Mouse (Mus musculus): Measurements from ENCODE around the gene Nrd1. TPM values are rescaled to one million over a fixed set of nuclear protein-coding genes. Genes with fewer than 3 reads are reported as not detected.
A peak's percentile ranks its signal among the peaks of the same experiment; 100 is the strongest.

Nrd1 gene
- polyA plus RNA-seq, 1 experiment from 2014 or later = 73.4 TPM

DNA sequence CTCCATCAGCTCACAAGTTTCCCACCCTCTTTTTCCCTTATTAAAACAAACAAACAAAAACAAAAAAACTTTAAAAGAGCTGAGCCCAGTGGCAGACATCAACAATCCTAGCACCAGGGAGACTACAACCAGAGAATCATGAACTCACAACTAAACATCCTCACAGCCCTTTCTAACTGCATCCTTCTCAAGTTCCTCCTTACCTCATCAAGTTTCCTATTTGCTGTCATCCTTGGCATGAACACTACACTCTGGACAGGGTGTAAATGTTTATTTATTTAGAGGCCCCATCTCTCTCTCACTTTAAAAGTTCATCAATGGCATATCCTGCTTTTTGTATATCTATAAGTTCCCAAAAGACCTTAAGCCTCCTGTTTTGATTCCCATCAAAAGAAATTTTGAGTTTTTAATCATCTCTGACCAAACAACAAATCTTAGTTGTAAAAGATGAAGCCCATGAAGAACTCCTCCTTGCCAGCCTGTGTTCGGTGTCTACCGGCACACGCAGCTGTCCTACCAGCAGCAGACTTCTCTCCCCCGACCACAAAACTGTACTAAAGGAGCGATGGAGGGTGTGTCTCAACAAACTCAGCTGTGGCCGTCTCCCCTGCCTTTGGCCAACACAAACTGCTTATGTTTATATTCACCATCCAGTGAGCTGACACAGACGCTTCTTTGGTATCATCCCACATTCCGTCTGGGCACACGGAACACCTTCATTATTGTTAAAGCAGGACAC lies 102.9 kb downstream of the Nrd1 start:
- Histone ChIP-seq H3K9ac (no peak overlapping the region), H3K4me3 (no peak overlapping the region), H3K4me2 (no peak overlapping the region), H3K27ac (no peak overlapping the region), H3K9me3 (no peaks in the 10 kb centered on the region), H3K27me3 (no peaks in the 10 kb centered on the region), H3K4me1 (no peaks in the 10 kb centered on the region), H3K36me3 (peaks cover 11% of the 10 kb centered on the region; the same call in 1 of the 2 replicates)
- no peak for ATAC-seq (ENCODE audit: insufficient number of reproducible peaks, low FRiP score, low TSS enrichment, low read depth)
- WGBS = 71% methylated on average over 9 of the region's 9 CpGs

DNA sequence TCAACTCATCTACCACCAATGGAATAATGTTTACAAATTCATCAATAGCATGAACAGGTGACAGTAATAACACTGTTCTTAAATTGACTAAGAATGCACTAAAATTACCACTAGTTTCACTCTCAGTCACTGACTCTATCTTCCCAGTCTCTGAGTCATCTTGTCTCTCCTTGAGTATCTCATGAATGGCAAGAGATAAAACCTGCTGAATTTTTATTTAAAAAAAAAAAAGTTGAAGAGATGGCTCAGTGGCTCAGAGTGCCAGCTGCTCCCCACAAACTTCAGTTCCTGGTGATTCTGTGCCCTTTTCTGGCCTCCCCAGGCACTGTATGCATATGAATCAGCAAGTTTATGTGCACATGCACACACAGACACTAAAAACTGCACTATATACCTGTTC lies 104.8 kb downstream of the Nrd1 start:
- Histone ChIP-seq H3K4me3 (no peak overlapping the region), H3K9ac (no peak overlapping the region), H3K4me2 (no peak overlapping the region), H3K9me3 (no peaks in the 10 kb centered on the region), H3K27ac (no peak overlapping the region), H3K36me3 (peaks cover 10% of the 10 kb centered on the region; the same call in 1 of the 2 replicates), H3K4me1 (no peaks in the 10 kb centered on the region), H3K27me3 (no peaks in the 10 kb centered on the region)
- no peak for ATAC-seq (ENCODE audit: insufficient number of reproducible peaks, low FRiP score, low TSS enrichment, low read depth)

DNA sequence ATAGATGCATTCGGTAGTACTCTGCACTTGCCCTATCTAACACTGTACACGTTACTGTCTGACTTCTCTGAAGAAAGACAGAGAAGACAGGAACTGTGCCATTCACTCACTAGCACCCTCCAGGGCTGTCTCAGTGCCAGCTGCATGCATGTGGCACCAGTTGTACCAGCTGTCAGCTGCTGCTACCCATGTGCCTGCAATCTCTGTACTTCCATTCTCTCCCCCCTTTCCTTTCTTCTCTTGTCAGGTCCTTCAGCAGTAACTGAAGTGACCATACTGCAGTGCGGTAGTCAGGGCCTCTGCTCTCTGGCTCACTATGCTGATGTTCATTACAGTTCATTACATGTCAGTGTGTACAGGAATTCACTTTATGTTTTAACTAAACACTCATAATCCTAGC lies 105.6 kb downstream of the Nrd1 start:
- no peak for ATAC-seq (ENCODE audit: insufficient number of reproducible peaks, low FRiP score, low TSS enrichment, low read depth)
- 79% methylated on average over 3 of the region's 3 CpGs for WGBS
- Histone ChIP-seq H3K9me3 (no peaks in the 10 kb centered on the region), H3K9ac (no peak overlapping the region), H3K27me3 (no peaks in the 10 kb centered on the region), H3K4me1 (no peaks in the 10 kb centered on the region), H3K27ac (no peak overlapping the region), H3K4me2 (no peak overlapping the region), H3K36me3 (0 out of 2 replicates have a peak, but pooled peaks cover 5% of the 10 kb centered on the region), H3K4me3 (no peak overlapping the region)

DNA sequence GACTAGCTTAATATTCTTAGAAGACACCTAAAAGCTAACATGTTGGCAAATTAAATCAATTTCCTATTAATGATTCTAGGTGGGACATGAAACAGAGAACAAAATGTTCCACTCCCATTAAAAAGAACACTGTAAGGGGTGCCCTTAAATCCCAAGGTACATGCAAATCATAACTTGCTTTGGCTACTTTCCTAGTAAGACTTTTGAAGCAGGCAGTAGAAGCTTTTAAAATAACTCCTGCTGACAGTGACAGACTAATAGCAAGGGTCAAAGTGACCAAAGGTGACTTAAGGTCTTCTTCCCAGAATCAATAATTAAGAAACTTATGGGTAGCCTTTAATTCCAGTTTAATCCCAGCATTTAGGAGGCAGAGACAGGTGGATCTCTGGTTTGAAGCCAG lies 106.1 kb downstream of the Nrd1 start:
- ATAC-seq (ENCODE audit: insufficient number of reproducible peaks, low FRiP score, low TSS enrichment, low read depth) = no peak
- H3K9ac ChIP-seq = no peak overlapping the region
- H3K4me2 ChIP-seq = no peak overlapping the region
- no peaks in the 10 kb centered on the region for H3K4me1 ChIP-seq
- H3K9me3 ChIP-seq = no peaks in the 10 kb centered on the region
- H3K27me3 ChIP-seq = no peaks in the 10 kb centered on the region
- 0 out of 2 replicates have a peak, but pooled peaks cover under 1% of the 10 kb centered on the region for H3K36me3 ChIP-seq
- no peak overlapping the region for H3K27ac ChIP-seq
- H3K4me3 ChIP-seq = no peak overlapping the region

DNA sequence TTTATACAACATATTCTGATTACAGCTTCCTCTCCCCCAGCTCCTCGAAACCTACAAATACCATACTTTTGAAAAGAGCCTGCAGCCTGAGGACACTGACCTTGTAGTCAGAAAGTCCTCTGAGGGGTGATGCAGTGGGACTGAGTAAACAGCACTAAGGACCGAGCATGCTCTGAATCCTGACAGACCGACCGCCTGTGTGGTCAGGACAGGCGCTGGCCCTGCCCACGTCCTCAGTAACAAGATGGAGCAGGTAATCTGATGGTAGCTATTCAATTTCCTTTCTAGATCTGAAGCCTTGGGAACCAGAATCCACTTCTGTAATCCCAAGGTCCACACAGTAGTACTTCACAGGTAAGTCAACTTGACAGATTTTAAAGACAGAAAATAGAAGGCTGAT lies 108.6 kb downstream of the Nrd1 start:
- H3K9ac ChIP-seq = no peak overlapping the region
- H3K4me1 ChIP-seq = no peaks in the 10 kb centered on the region
- H3K9me3 ChIP-seq = no peaks in the 10 kb centered on the region
- H3K4me2 ChIP-seq = no peak overlapping the region
- WGBS = 86% methylated on average over 6 of the region's 6 CpGs
- no peak for ATAC-seq (ENCODE audit: insufficient number of reproducible peaks, low FRiP score, low TSS enrichment, low read depth)
- no peaks in the 10 kb centered on the region for H3K36me3 ChIP-seq
- H3K27ac ChIP-seq = no peak overlapping the region
- H3K27me3 ChIP-seq = no peaks in the 10 kb centered on the region
- no peak overlapping the region for H3K4me3 ChIP-seq

DNA sequence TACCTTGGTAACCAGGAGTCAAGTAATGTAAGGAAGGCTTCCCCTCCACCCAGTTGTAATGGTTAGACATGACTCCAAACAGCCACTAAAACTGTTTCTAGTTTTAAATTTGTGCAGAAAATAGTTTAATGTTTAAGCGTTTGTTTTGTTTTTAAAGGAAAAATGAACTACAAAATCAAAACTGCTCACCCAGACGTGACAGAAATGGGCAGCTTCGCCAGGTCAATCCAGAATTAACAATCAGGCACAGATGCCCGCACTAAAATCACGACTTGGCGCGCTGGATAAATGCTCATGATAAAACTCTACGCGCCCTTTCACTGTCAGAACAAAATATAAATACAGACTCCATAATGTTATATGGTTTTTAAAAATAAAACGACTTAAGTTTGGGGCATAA lies 109.2 kb downstream of the Nrd1 start:
- no peak overlapping the region for H3K9ac ChIP-seq
- no peaks in the 10 kb centered on the region for H3K9me3 ChIP-seq
- no peak overlapping the region for H3K27ac ChIP-seq
- H3K27me3 ChIP-seq = no peaks in the 10 kb centered on the region
- H3K36me3 ChIP-seq = no peaks in the 10 kb centered on the region
- H3K4me1 ChIP-seq = no peaks in the 10 kb centered on the region
- ATAC-seq (ENCODE audit: insufficient number of reproducible peaks, low FRiP score, low TSS enrichment, low read depth) = no peak
- no peak overlapping the region for H3K4me3 ChIP-seq
- 80% methylated on average over 10 of the region's 10 CpGs for WGBS
- no peak overlapping the region for H3K4me2 ChIP-seq

DNA sequence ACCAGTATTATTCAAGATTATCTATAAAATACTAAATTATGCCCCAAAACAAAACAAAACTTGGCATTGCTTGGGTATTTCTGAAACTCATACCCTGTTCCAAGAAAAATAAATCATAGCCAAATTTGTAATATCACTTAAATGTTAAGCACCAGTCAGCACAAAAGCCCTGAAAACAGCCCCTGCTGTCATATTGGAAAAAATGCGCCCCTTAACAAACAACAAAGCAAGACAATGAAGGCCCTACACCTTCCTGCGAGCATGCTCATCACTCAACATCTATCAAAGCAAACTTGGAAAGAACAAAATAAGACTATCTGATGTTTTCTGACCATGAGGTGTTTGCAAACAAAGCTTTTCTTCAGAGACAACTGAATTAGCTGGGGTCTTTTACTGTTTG lies 110.5 kb downstream of the Nrd1 start:
- H3K9me3 ChIP-seq = no peaks in the 10 kb centered on the region
- no peaks in the 10 kb centered on the region for H3K36me3 ChIP-seq
- no peak for ATAC-seq (ENCODE audit: insufficient number of reproducible peaks, low FRiP score, low TSS enrichment, low read depth)
- no peak overlapping the region for H3K27ac ChIP-seq
- no peak overlapping the region for H3K4me2 ChIP-seq
- H3K4me1 ChIP-seq = no peaks in the 10 kb centered on the region
- 87% methylated on average over 2 of the region's 2 CpGs for WGBS
- no peak overlapping the region for H3K4me3 ChIP-seq
- H3K9ac ChIP-seq = no peak overlapping the region
- H3K27me3 ChIP-seq = no peaks in the 10 kb centered on the region

MicroRNA genes within 50 kb of the gene (microRNA counts, 519-probe panel; counts per million panel counts)
- microRNA mmu-miR-761 = 1,819 counts per million, percentile 28 among the panel's probes with 10 or more counts

Small RNA genes within 50 kb of the gene (microRNA-seq; reads per million reads assigned to microRNA genes)
- not detected for gene Mir761

Other genes with a start within 250 kb of the Nrd1 start
- 5.0 and 6.3 TPM in 2 replicates for gene Zfyve9, start 219.9 kb upstream of the Nrd1 start, polyA plus RNA-seq (2015; fragmentation: Nextera tagmentation; extraction: Ambion mirVana)
- gene Btf3l4, start 167.0 kb upstream of the Nrd1 start, polyA plus RNA-seq (2015; fragmentation: Nextera tagmentation; extraction: Ambion mirVana) = 129 and 140 TPM in 2 replicates
- 109 and 112 TPM in 2 replicates for gene Txndc12, start 166.1 kb upstream of the Nrd1 start, polyA plus RNA-seq (2015; fragmentation: Nextera tagmentation; extraction: Ambion mirVana)
- gene Kti12, start 152.9 kb upstream of the Nrd1 start, polyA plus RNA-seq (2015; fragmentation: Nextera tagmentation; extraction: Ambion mirVana) = 48.5 and 51.8 TPM in 2 replicates
- gene A730015C16Rik, start 152.0 kb upstream of the Nrd1 start, polyA plus RNA-seq (2015; fragmentation: Nextera tagmentation; extraction: Ambion mirVana) = 0.74 and 1.2 TPM in 2 replicates
- gene Rab3b, start 121.6 kb upstream of the Nrd1 start, polyA plus RNA-seq (2015; fragmentation: Nextera tagmentation; extraction: Ambion mirVana) = 10.5 and 12.3 TPM in 2 replicates
- 62.1 and 63.8 TPM in 2 replicates for gene Osbpl9, start 201.6 kb downstream of the Nrd1 start, polyA plus RNA-seq (2015; fragmentation: Nextera tagmentation; extraction: Ambion mirVana)
- gene Calr4, start 233.8 kb downstream of the Nrd1 start, polyA plus RNA-seq (2015; fragmentation: Nextera tagmentation; extraction: Ambion mirVana) = 0.09 and 0.24 TPM in 2 replicates